Comparison of ENCODE assay signal across 23 mouse cellular contexts in genomic region chr10:119927963-119928362, GRCm38 (mm10).
DNase-seq lines count a peak whose midpoint lies in the region; ATAC-seq lines count a peak whose summit lies in the region.
"Had no signal": no experiment of that assay in that cellular context is flagged by ENCODE, and none has a peak within 500 bp of the region (broad histone marks: within the 10 kb centered on the region; RNA-seq: fewer than 3 reads in every experiment).

No protein-coding gene starts in this region.

- H3K4me2 ChIP-seq in heart, embryonic 11.5 days: no peak overlapping the region
- H3K4me2 ChIP-seq in liver, embryonic 16.5 days (ENCODE audit: low read depth, low read length): no peak overlapping the region
- no peak overlapping the region for H3K4me2 ChIP-seq in liver, embryonic 12.5 days
- H3K4me2 ChIP-seq: embryonic facial prominence, embryonic 12.5 days; forebrain, embryonic 13.5 days; forebrain, embryonic 15.5 days had no signal

- H3K27me3 ChIP-seq in heart, embryonic 11.5 days (ENCODE audit: control insufficient read depth, insufficient read depth, low read length): no peaks in the 10 kb centered on the region
- no peaks in the 10 kb centered on the region for H3K27me3 ChIP-seq in liver, embryonic 16.5 days (ENCODE audit: control insufficient read depth, insufficient read depth, low read depth, low read length)
- H3K27me3 ChIP-seq in liver, embryonic 12.5 days (replicated peaks): no peaks in the 10 kb centered on the region
- H3K27me3 ChIP-seq: CH12.LX; embryonic facial prominence, embryonic 12.5 days; forebrain, embryonic 13.5 days; forebrain, embryonic 15.5 days; Patski had no signal

- no peak overlapping the region for H3K27ac ChIP-seq in heart, embryonic 11.5 days (ENCODE audit: low read depth, low read length)
- H3K27ac ChIP-seq in liver, embryonic 16.5 days (ENCODE audit: low read length): no peak overlapping the region
- no peak overlapping the region for H3K27ac ChIP-seq in liver, embryonic 12.5 days
- H3K27ac ChIP-seq: embryonic facial prominence, embryonic 10.5 days; embryonic facial prominence, embryonic 12.5 days; forebrain, embryonic 13.5 days; forebrain, embryonic 15.5 days had no signal

- no peak overlapping the region for H3K9ac ChIP-seq in heart, embryonic 11.5 days (ENCODE audit: low read depth, low read length)
- H3K9ac ChIP-seq in liver, embryonic 16.5 days (ENCODE audit: low read depth, low read length): no peak overlapping the region
- no peak overlapping the region for H3K9ac ChIP-seq in liver, embryonic 12.5 days
- H3K9ac ChIP-seq: embryonic facial prominence, embryonic 12.5 days; forebrain, embryonic 13.5 days; forebrain, embryonic 15.5 days had no signal

- H3K4me1 ChIP-seq in heart, embryonic 11.5 days (ENCODE audit: control insufficient read depth, insufficient read depth, low read length): no peaks in the 10 kb centered on the region
- no peaks in the 10 kb centered on the region for H3K4me1 ChIP-seq in liver, embryonic 16.5 days (ENCODE audit: control insufficient read depth, low read depth, low read length)
- no peaks in the 10 kb centered on the region for H3K4me1 ChIP-seq in liver, embryonic 12.5 days
- H3K4me1 ChIP-seq: embryonic facial prominence, embryonic 10.5 days; embryonic facial prominence, embryonic 12.5 days had no signal

- H3K36me3 ChIP-seq in heart, embryonic 11.5 days (ENCODE audit: control insufficient read depth, insufficient read depth, low read length): no peaks in the 10 kb centered on the region
- no peaks in the 10 kb centered on the region for H3K36me3 ChIP-seq in liver, embryonic 16.5 days (ENCODE audit: control insufficient read depth, insufficient read depth)
- H3K36me3 ChIP-seq in liver, embryonic 12.5 days: no peaks in the 10 kb centered on the region
- H3K36me3 ChIP-seq: embryonic facial prominence, embryonic 10.5 days; embryonic facial prominence, embryonic 12.5 days; forebrain, embryonic 15.5 days; G1E had no signal

- DNase-seq in heart, adult 11 months: peak; percentile 51
- peak; percentile 25 for DNase-seq in yolk sac, embryonic 10.5 days (ENCODE audit: low spot score)
- DNase-seq: adrenal gland, adult 8-10 months; adrenal gland, postnatal 14 days; adrenal gland, postnatal 36 days; B cell, adult 2 months; cerebellum, adult 11-12 months; cerebellum, adult 2 months; cerebellum, adult 9-10 months; cerebellum, postnatal 10 days; cerebellum, postnatal 25 days had no signal

- 75% methylated on average over 5 of the region's 5 CpGs for WGBS in heart, embryonic 11.5 days (ENCODE audit: insufficient replicate concordance)
- 46% methylated on average over 5 of the region's 5 CpGs for WGBS in liver, embryonic 16.5 days (ENCODE audit: insufficient replicate concordance)
- 53% methylated on average over 5 of the region's 5 CpGs for WGBS in liver, embryonic 12.5 days (ENCODE audit: insufficient replicate concordance)

- ATAC-seq in heart, embryonic 11.5 days (replicated peaks; ENCODE audit: insufficient number of reproducible peaks, low FRiP score, low TSS enrichment): no peak
- ATAC-seq in liver, embryonic 16.5 days (ENCODE audit: low read depth): 0 out of 2 replicates have a peak, but pooled peaks have one; percentile 39
- ATAC-seq in liver, embryonic 12.5 days: no peak
- ATAC-seq: activated CD4-positive, CD25-positive, alpha-beta regulatory T cell, adult 4 months; CD4-positive, CD25-positive, alpha-beta regulatory T cell, adult 4 months; forebrain, embryonic 13.5 days; forebrain, embryonic 15.5 days; Patski had no signal

- no peaks in the 10 kb centered on the region for H3K9me3 ChIP-seq in heart, embryonic 11.5 days (replicated peaks; ENCODE audit: control insufficient read depth, low read length)
- no peaks in the 10 kb centered on the region for H3K9me3 ChIP-seq in liver, embryonic 16.5 days (replicated peaks; ENCODE audit: control insufficient read depth, low read length)
- H3K9me3 ChIP-seq in liver, embryonic 12.5 days (replicated peaks): no peaks in the 10 kb centered on the region
- H3K9me3 ChIP-seq: embryonic facial prominence, embryonic 10.5 days; embryonic facial prominence, embryonic 12.5 days; forebrain, embryonic 13.5 days; forebrain, embryonic 15.5 days had no signal

- no peak overlapping the region for H3K4me3 ChIP-seq in heart, embryonic 11.5 days (ENCODE audit: low read depth, low read length)
- no peak overlapping the region for H3K4me3 ChIP-seq in liver, embryonic 16.5 days (ENCODE audit: low read depth, low read length)
- H3K4me3 ChIP-seq in liver, embryonic 12.5 days: no peak overlapping the region
- H3K4me3 ChIP-seq: embryonic facial prominence, embryonic 10.5 days; embryonic facial prominence, embryonic 12.5 days; forebrain, embryonic 13.5 days; forebrain, embryonic 15.5 days had no signal
